Mouse (Mus musculus): Measurements from ENCODE around the gene Dnajc11.
A peak's percentile ranks its signal among the peaks of the same experiment; 100 is the strongest.

DNA sequence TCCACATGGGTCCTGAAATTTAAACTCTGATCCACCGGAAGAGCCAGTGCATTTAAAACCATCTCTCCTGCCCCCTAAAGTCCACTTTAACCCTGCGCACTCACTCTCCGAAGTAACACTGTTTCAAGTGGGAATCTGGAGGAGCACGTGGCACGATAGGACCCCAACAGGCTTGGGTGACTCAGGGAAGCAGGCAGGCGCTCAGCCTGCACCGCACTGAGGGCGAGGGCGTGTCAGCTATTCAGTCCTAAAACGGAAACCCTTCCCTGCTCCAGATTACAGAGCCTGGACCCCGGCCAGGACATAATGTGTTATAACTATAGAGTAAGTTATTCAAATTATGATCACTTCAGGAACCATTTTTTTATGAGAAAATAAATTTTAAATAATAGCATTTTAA, 29.4 kb upstream of the Dnajc11 start:
- TF ChIP-seq CTCF (IDR thresholded peaks at IDR 0.05) (no peak), EP300 (IDR thresholded peaks at IDR 0.05) (peak; percentile 64; the same call in 1 of the 2 replicates)

Measured in lung, postnatal 0 days (tissue).